Mouse (Mus musculus): ENCODE results near the gene Magi2. TPM values are rescaled to one million over a fixed set of nuclear protein-coding genes. Genes with fewer than 3 reads are reported as not detected.

Magi2 gene
- polyA plus RNA-seq, 1 experiment: 0.48 TPM

GRCm38 (mm10) chr5:20748142-20748541 lies 1521.3 kb downstream of the Magi2 start:
- no peak overlapping the region for H3K4me3 ChIP-seq
- no peaks in the 10 kb centered on the region for H3K36me3 ChIP-seq (ENCODE audit: control insufficient read depth, insufficient read depth)
- no peak overlapping the region for H3ac ChIP-seq (ENCODE audit: control insufficient read depth, insufficient read length)
- no peak overlapping the region for H3K4me2 ChIP-seq (ENCODE audit: low read depth)
- TF ChIP-seq POLR2AphosphoS2 (IDR thresholded peaks at IDR 0.05; ENCODE audit: insufficient read length, low read depth): no peak
- no peak for TF ChIP-seq CEBPB (IDR thresholded peaks at IDR 0.05; ENCODE audit: insufficient read depth, poor library complexity, severe bottlenecking)
- TF ChIP-seq MAX (IDR thresholded peaks at IDR 0.05; ENCODE audit: low read depth): no peak
- no peak for TF ChIP-seq SRF (IDR thresholded peaks at IDR 0.05; ENCODE audit: control insufficient read depth, insufficient read length, low read depth)
- no peak for TF ChIP-seq MYOG (IDR thresholded peaks at IDR 0.05; ENCODE audit: control insufficient read depth in 1 of 3, insufficient read depth in 1 of 3, insufficient read length in 2 of 3, low read depth in 2 of 3)
- TF ChIP-seq REST (IDR thresholded peaks at IDR 0.05; ENCODE audit: insufficient read depth, insufficient read length): no peak
- no peak for TF ChIP-seq POLR2A (IDR thresholded peaks at IDR 0.05; ENCODE audit: insufficient read length, low read depth)
- TF ChIP-seq TCF3 (IDR thresholded peaks at IDR 0.05; ENCODE audit: insufficient read length, low read depth): no peak
- no peak for TF ChIP-seq E2F4 (IDR thresholded peaks at IDR 0.05; ENCODE audit: insufficient read depth)
- TF ChIP-seq MYOD1 (IDR thresholded peaks at IDR 0.05; ENCODE audit: control insufficient read depth in 1 of 3, insufficient read length in 2 of 3, low read depth in 2 of 3): no peak
- no peaks in the 10 kb centered on the region for H3K79me2 ChIP-seq (ENCODE audit: control insufficient read depth, insufficient read depth)
- no peaks in the 10 kb centered on the region for H3K27me3 ChIP-seq (ENCODE audit: control insufficient read depth, insufficient read depth, insufficient read length)

GRCm38 (mm10) chr5:20748856-20749255 lies 1522.0 kb downstream of the Magi2 start:
- Histone ChIP-seq H3K79me2 (ENCODE audit: control insufficient read depth, insufficient read depth) (no peaks in the 10 kb centered on the region), H3ac (ENCODE audit: control insufficient read depth, insufficient read length) (no peak overlapping the region), H3K4me2 (ENCODE audit: low read depth) (no peak overlapping the region), H3K4me3 (no peak overlapping the region), H3K27me3 (ENCODE audit: control insufficient read depth, insufficient read depth, insufficient read length) (no peaks in the 10 kb centered on the region), H3K36me3 (ENCODE audit: control insufficient read depth, insufficient read depth) (no peaks in the 10 kb centered on the region)
- no peak for TF ChIP-seq SRF (IDR thresholded peaks at IDR 0.05; ENCODE audit: control insufficient read depth, insufficient read length, low read depth)
- no peak for TF ChIP-seq MYOG (IDR thresholded peaks at IDR 0.05; ENCODE audit: control insufficient read depth in 1 of 3, insufficient read depth in 1 of 3, insufficient read length in 2 of 3, low read depth in 2 of 3)
- no peak for TF ChIP-seq TCF3 (IDR thresholded peaks at IDR 0.05; ENCODE audit: insufficient read length, low read depth)
- no peak for TF ChIP-seq TCF12 (IDR thresholded peaks at IDR 0.05; ENCODE audit: insufficient read depth, poor library complexity, severe bottlenecking)
- no peak for TF ChIP-seq POLR2A (IDR thresholded peaks at IDR 0.05; ENCODE audit: insufficient read length, low read depth)
- no peak for TF ChIP-seq MYOD1 (IDR thresholded peaks at IDR 0.05; ENCODE audit: control insufficient read depth in 1 of 3, insufficient read length in 2 of 3, low read depth in 2 of 3)
- TF ChIP-seq MAX (IDR thresholded peaks at IDR 0.05; ENCODE audit: low read depth): no peak
- no peak for TF ChIP-seq CEBPB (IDR thresholded peaks at IDR 0.05; ENCODE audit: insufficient read depth, poor library complexity, severe bottlenecking)
- no peak for TF ChIP-seq USF1 (IDR thresholded peaks at IDR 0.05; ENCODE audit: low read depth)
- TF ChIP-seq E2F4 (IDR thresholded peaks at IDR 0.05; ENCODE audit: insufficient read depth): no peak
- TF ChIP-seq REST (IDR thresholded peaks at IDR 0.05; ENCODE audit: insufficient read depth, insufficient read length): no peak
- TF ChIP-seq POLR2AphosphoS2 (IDR thresholded peaks at IDR 0.05; ENCODE audit: insufficient read length, low read depth): no peak

DNA sequence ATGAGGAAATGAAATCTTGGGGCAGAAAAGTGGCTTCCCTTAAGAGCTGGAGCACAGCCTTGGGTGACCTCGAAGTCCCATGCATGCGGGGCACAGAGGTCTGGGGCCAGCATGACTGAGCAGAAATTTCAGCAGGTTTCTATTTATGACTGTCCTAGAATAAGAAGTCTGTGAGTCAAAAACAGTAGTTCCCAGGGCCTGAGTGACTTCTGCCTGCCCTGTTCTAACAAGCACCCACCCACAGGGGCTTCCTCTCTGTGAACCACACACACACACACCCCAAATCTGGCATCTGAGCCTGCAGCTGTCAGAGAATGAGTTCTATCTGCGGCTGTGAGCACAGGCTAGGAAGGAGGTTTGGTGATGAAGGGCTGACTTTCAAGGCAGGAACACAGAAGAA lies 1522.7 kb downstream of the Magi2 start:
- Histone ChIP-seq H3K79me2 (ENCODE audit: control insufficient read depth, insufficient read depth) (no peaks in the 10 kb centered on the region), H3K27me3 (ENCODE audit: control insufficient read depth, insufficient read depth, insufficient read length) (no peaks in the 10 kb centered on the region), H3ac (ENCODE audit: control insufficient read depth, insufficient read length) (no peak overlapping the region), H3K4me2 (ENCODE audit: low read depth) (peak overlapping the region; percentile 49), H3K36me3 (ENCODE audit: control insufficient read depth, insufficient read depth) (no peaks in the 10 kb centered on the region), H3K4me3 (no peak overlapping the region)
- TF ChIP-seq MYOD1 (IDR thresholded peaks at IDR 0.05; ENCODE audit: control insufficient read depth in 1 of 3, insufficient read length in 2 of 3, low read depth in 2 of 3) (peak in 1 of 3 experiments; percentile 36), POLR2AphosphoS2 (IDR thresholded peaks at IDR 0.05; ENCODE audit: insufficient read length, low read depth) (no peak)

DNA sequence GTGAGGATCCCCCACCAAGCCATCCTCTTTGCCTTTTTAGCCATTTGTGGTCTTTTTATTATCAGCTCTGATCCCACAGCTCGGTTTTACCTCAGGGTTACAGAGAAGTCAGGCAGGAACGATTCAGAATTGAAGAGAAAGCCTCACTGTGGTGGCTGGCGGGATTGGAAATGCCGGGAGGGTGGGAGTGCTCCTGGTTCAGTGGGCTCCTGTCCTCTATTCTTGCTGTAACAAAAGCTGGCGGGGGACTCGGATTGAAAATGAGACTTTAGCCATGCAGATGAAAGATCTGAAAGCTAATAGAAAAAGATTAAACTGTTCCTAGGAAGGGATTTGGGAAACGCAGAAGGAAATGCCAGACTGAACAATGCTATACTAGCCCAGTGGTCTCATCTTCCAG lies 1524.2 kb downstream of the Magi2 start:
- no peak overlapping the region for H3K4me2 ChIP-seq (ENCODE audit: low read depth)
- TF ChIP-seq POLR2AphosphoS2 (IDR thresholded peaks at IDR 0.05; ENCODE audit: insufficient read length, low read depth): no peak
- no peak for TF ChIP-seq MAX (IDR thresholded peaks at IDR 0.05; ENCODE audit: low read depth)
- no peak for TF ChIP-seq MYOG (IDR thresholded peaks at IDR 0.05; ENCODE audit: control insufficient read depth in 1 of 3, insufficient read depth in 1 of 3, insufficient read length in 2 of 3, low read depth in 2 of 3)
- TF ChIP-seq USF1 (IDR thresholded peaks at IDR 0.05; ENCODE audit: low read depth): no peak
- TF ChIP-seq MYOD1 (IDR thresholded peaks at IDR 0.05; ENCODE audit: control insufficient read depth in 1 of 3, insufficient read length in 2 of 3, low read depth in 2 of 3): no peak
- no peak for TF ChIP-seq POLR2A (IDR thresholded peaks at IDR 0.05; ENCODE audit: insufficient read length, low read depth)
- TF ChIP-seq TCF12 (IDR thresholded peaks at IDR 0.05; ENCODE audit: insufficient read depth, poor library complexity, severe bottlenecking): no peak
- TF ChIP-seq TCF3 (IDR thresholded peaks at IDR 0.05; ENCODE audit: insufficient read length, low read depth): no peak
- no peak for TF ChIP-seq SRF (IDR thresholded peaks at IDR 0.05; ENCODE audit: control insufficient read depth, insufficient read length, low read depth)
- no peak for TF ChIP-seq CEBPB (IDR thresholded peaks at IDR 0.05; ENCODE audit: insufficient read depth, poor library complexity, severe bottlenecking)
- no peak for TF ChIP-seq REST (IDR thresholded peaks at IDR 0.05; ENCODE audit: insufficient read depth, insufficient read length)
- no peak for TF ChIP-seq E2F4 (IDR thresholded peaks at IDR 0.05; ENCODE audit: insufficient read depth)
- no peaks in the 10 kb centered on the region for H3K79me2 ChIP-seq (ENCODE audit: control insufficient read depth, insufficient read depth)
- no peak overlapping the region for H3ac ChIP-seq (ENCODE audit: control insufficient read depth, insufficient read length)
- H3K36me3 ChIP-seq (ENCODE audit: control insufficient read depth, insufficient read depth): no peaks in the 10 kb centered on the region
- H3K27me3 ChIP-seq (ENCODE audit: control insufficient read depth, insufficient read depth, insufficient read length): no peaks in the 10 kb centered on the region
- no peak overlapping the region for H3K4me3 ChIP-seq

DNA sequence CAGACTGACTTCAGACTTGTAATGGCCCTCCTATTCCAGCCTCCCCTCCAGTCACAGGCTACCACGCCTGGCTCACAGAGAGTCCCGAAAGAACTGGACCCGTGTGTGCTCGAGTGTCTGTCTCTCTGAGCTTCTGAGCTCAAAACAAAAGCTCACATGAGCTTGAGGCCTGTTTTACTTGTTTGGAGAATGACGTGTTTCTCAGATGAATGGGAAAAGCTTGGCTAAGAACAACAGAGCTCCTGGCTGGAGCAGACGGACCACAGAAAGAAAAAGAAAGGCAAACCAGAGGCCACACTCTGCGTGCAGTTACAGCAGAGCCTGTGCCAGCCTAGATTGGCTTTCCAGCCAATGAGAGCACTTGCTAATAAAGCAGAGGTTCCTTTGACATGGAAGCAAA lies 1524.9 kb downstream of the Magi2 start:
- no peaks in the 10 kb centered on the region for H3K36me3 ChIP-seq (ENCODE audit: control insufficient read depth, insufficient read depth)
- no peak overlapping the region for H3K4me2 ChIP-seq (ENCODE audit: low read depth)
- no peaks in the 10 kb centered on the region for H3K79me2 ChIP-seq (ENCODE audit: control insufficient read depth, insufficient read depth)
- TF ChIP-seq MYOG (IDR thresholded peaks at IDR 0.05; ENCODE audit: control insufficient read depth in 1 of 3, insufficient read depth in 1 of 3, insufficient read length in 2 of 3, low read depth in 2 of 3) (no peak), E2F4 (IDR thresholded peaks at IDR 0.05; ENCODE audit: insufficient read depth) (no peak), POLR2A (IDR thresholded peaks at IDR 0.05; ENCODE audit: insufficient read length, low read depth) (no peak), MYOD1 (IDR thresholded peaks at IDR 0.05; ENCODE audit: control insufficient read depth in 1 of 3, insufficient read length in 2 of 3, low read depth in 2 of 3) (no peak), TCF12 (IDR thresholded peaks at IDR 0.05; ENCODE audit: insufficient read depth, poor library complexity, severe bottlenecking) (no peak)
- H3K27me3 ChIP-seq (ENCODE audit: control insufficient read depth, insufficient read depth, insufficient read length): no peaks in the 10 kb centered on the region
- H3ac ChIP-seq (ENCODE audit: control insufficient read depth, insufficient read length): no peak overlapping the region
- H3K4me3 ChIP-seq: no peak overlapping the region

All from myocyte (in vitro differentiated cells).